Mouse (Mus musculus): ENCODE results near the gene Uspl1. TPM values are rescaled to one million over a fixed set of nuclear protein-coding genes. Genes with fewer than 3 reads are reported as not detected.

Gene Uspl1
- polyA plus RNA-seq, 1 experiment from 2014 or later, result 74.9 TPM

GRCm38 (mm10) chr5:149245965-149246470 lies 61.9 kb downstream of the Uspl1 start:
- no peak overlapping the region for H3K27ac ChIP-seq (ENCODE audit: low read depth, low read length)
- 0 out of 2 replicates have a peak overlapping the region, but pooled peaks have one; percentile 7 for H3K4me3 ChIP-seq (ENCODE audit: low read depth, low read length)
- no peaks in the 10 kb centered on the region; the same call in 1 of the 2 replicates for H3K4me1 ChIP-seq (replicated peaks; ENCODE audit: control insufficient read depth, insufficient read depth, low read length)
- DNase-seq (ENCODE audit: low spot score), result peak; percentile 57
- peak; percentile 72; the same call in 1 of the 2 replicates for ATAC-seq (replicated peaks; ENCODE audit: low FRiP score)
- no peaks in the 10 kb centered on the region for H3K9me3 ChIP-seq (ENCODE audit: control insufficient read depth, low read length)
- peak overlapping the region; percentile 29; the same call in 1 of the 2 replicates for H3K9ac ChIP-seq (ENCODE audit: low read length)
- no peaks in the 10 kb centered on the region for H3K36me3 ChIP-seq (ENCODE audit: control insufficient read depth, insufficient read depth, low read length)
- peak overlapping the region; percentile 24; the same call in 1 of the 2 replicates for H3K4me2 ChIP-seq (ENCODE audit: low read depth, low read length, severe bottlenecking)
- H3K27me3 ChIP-seq (ENCODE audit: control insufficient read depth, insufficient read depth, low read length), result no peaks in the 10 kb centered on the region
- 29% methylated on average over 16 of the region's 16 CpGs for WGBS

DNA sequence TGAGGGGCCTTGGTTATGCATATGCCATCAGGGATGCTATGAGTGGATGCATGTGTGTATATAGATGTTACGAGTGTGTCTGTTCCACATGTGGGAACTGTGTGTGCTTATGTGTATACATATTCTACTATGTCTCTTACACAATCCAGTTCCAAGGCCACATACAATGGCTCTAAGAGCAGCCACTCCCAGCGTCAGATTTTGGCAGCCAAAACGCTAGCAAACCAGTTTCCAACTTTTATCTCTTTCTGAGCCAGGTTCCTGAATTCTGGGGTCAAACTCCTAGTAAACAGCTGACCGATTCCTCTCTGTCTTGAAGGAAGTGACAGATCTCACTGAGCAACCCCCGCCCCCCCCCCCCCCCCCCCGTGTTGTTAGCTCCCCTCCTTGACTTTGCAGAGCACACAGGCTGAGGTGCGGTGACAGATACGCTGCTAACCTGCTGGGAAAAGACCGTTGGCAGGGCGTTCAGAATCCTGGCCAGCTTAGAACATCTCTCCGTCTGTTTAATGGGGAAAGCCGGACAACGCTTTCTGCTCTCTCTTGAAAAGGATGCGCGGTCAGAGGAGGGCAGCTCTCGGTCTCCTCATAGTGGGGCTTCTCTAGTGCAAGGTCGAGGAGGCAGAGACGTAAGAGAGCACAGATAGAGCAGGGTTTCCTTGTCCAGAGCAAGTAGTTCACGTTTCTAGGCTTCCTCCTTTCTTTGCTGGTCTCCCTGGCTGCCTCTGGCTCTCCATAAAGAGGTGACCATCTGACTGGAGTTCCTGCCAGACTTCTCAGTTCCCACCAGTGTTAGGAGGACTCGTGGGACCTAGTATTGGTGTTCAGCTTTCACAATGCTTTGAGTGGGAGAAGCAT lies 63.1 kb downstream of the Uspl1 start:
- Histone ChIP-seq H3K27ac (ENCODE audit: low read depth, low read length) (no peak overlapping the region), H3K9me3 (ENCODE audit: control insufficient read depth, low read length) (no peaks in the 10 kb centered on the region), H3K4me3 (ENCODE audit: low read depth, low read length) (no peak overlapping the region), H3K36me3 (ENCODE audit: control insufficient read depth, insufficient read depth, low read length) (no peaks in the 10 kb centered on the region), H3K9ac (ENCODE audit: low read length) (no peak overlapping the region), H3K4me1 (replicated peaks; ENCODE audit: control insufficient read depth, insufficient read depth, low read length) (no peaks in the 10 kb centered on the region; the same call in 1 of the 2 replicates), H3K4me2 (ENCODE audit: low read depth, low read length, severe bottlenecking) (no peak overlapping the region), H3K27me3 (ENCODE audit: control insufficient read depth, insufficient read depth, low read length) (no peaks in the 10 kb centered on the region)
- no peak for ATAC-seq (replicated peaks; ENCODE audit: low FRiP score)
- no peak for DNase-seq (ENCODE audit: low spot score)
- WGBS, result 53% methylated on average over 20 of the region's 20 CpGs

DNA sequence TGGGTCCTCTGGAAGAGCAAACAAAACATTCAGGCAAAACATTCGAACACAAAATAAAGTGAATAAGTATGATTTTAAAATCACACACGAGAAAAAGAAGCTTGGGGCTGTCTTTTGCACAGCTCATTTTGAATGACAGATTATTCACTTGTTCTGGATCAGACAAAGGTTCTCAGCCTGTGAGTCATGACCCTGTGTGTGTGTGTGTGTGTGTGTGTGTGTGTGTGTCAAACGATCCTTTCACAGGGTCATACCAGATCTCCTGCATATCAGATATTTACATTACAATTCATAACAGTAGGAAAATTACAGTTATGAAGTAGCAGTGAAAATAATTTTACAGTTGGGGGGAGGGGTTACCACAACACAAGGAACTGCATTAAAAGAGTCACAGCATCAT lies 68.2 kb downstream of the Uspl1 start:
- no peaks in the 10 kb centered on the region for H3K27me3 ChIP-seq (ENCODE audit: control insufficient read depth, insufficient read depth, low read length)
- H3K27ac ChIP-seq (ENCODE audit: low read depth, low read length), result no peak overlapping the region
- 84% methylated on average over 3 of the region's 3 CpGs for WGBS
- H3K4me2 ChIP-seq (ENCODE audit: low read depth, low read length, severe bottlenecking), result no peak overlapping the region
- DNase-seq (ENCODE audit: low spot score) (no peak), ATAC-seq (replicated peaks; ENCODE audit: low FRiP score) (no peak)
- no peaks in the 10 kb centered on the region for H3K4me1 ChIP-seq (replicated peaks; ENCODE audit: control insufficient read depth, insufficient read depth, low read length)
- H3K4me3 ChIP-seq (ENCODE audit: low read depth, low read length), result no peak overlapping the region
- no peak overlapping the region for H3K9ac ChIP-seq (ENCODE audit: low read length)
- no peaks in the 10 kb centered on the region for H3K36me3 ChIP-seq (ENCODE audit: control insufficient read depth, insufficient read depth, low read length)
- no peaks in the 10 kb centered on the region for H3K9me3 ChIP-seq (ENCODE audit: control insufficient read depth, low read length)

- Histone ChIP-seq H3K36me3 (ENCODE audit: control insufficient read depth, insufficient read depth, low read length) (no peaks in the 10 kb centered on the region), H3K4me3 (ENCODE audit: low read depth, low read length) (no peak overlapping the region), H3K9ac (ENCODE audit: low read length) (no peak overlapping the region), H3K4me2 (ENCODE audit: low read depth, low read length, severe bottlenecking) (no peak overlapping the region), H3K27ac (ENCODE audit: low read depth, low read length) (no peak overlapping the region), H3K27me3 (ENCODE audit: control insufficient read depth, insufficient read depth, low read length) (no peaks in the 10 kb centered on the region), H3K4me1 (replicated peaks; ENCODE audit: control insufficient read depth, insufficient read depth, low read length) (no peaks in the 10 kb centered on the region), H3K9me3 (ENCODE audit: control insufficient read depth, low read length) (no peaks in the 10 kb centered on the region)
- DNase-seq (ENCODE audit: low spot score) (no peak), ATAC-seq (replicated peaks; ENCODE audit: low FRiP score) (no peak)
- WGBS, result 71% methylated on average over 2 of the region's 2 CpGs
These were observed 69.3 kb downstream of the Uspl1 start for GRCm38 (mm10) chr5:149253491-149253890.

DNA sequence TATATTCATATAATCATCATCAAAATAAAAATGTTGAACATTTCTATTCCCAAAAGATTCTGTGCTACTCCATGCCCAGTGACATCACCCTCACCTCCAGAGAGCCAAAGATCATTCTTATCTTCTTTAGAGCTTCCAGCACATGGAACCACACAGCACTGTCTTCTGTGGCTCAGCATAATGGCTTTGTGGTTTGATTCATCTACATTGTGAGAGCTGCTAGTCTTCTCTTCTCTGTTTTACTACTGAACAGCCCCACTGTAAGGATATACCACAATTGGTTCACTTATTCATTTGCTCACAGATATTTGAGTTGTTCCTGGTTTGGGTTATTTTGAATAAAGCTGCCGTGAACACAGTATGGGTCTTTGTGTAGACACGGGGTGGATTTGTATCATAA lies 71.4 kb downstream of the Uspl1 start:
- H3K27me3 ChIP-seq (ENCODE audit: control insufficient read depth, insufficient read depth, low read length), result no peaks in the 10 kb centered on the region
- no peak overlapping the region for H3K4me3 ChIP-seq (ENCODE audit: low read depth, low read length)
- no peaks in the 10 kb centered on the region for H3K9me3 ChIP-seq (ENCODE audit: control insufficient read depth, low read length)
- H3K27ac ChIP-seq (ENCODE audit: low read depth, low read length), result no peak overlapping the region
- H3K36me3 ChIP-seq (ENCODE audit: control insufficient read depth, insufficient read depth, low read length), result no peaks in the 10 kb centered on the region
- ATAC-seq (replicated peaks; ENCODE audit: low FRiP score) (no peak), DNase-seq (ENCODE audit: low spot score) (no peak)
- no peak overlapping the region for H3K4me2 ChIP-seq (ENCODE audit: low read depth, low read length, severe bottlenecking)
- H3K4me1 ChIP-seq (replicated peaks; ENCODE audit: control insufficient read depth, insufficient read depth, low read length), result no peaks in the 10 kb centered on the region
- H3K9ac ChIP-seq (ENCODE audit: low read length), result no peak overlapping the region
- WGBS, result 90% methylated on average over 2 of the region's 2 CpGs

DNA sequence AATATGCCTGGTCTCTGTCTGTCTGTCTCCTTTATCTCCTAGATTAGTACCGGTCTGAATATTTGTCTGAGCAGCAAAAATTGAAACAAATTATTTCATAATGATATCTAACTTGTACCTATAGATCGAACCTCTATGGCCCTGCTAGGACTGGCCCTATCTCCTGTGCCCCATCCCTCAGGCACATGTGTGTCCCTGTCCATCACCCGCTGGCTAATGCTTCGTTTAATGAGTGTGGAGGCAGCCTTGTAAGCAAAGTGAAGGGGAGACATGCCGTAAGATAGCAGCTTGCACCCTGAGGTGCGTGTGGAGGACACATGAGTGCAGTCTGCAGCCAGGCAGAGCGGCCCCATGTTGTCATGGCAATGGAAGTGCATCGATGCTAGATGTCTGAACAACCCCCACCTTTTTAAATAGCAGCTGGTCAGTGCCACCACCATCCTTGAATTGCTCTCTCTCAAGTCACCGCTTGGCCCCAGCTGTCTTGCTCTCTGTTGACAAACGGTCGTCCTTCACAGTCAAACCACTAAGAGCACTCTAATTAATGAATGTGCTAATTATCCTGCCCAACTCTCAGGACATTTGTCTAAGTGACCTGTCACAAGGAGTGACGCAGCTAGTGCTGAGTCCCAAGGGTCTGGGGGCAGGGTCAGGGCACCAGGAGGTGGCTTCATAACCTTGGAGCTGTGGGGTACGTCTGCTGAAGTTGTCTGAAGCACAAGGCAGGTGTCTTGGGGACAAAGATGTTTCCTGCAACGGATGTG lies 73.5 kb downstream of the Uspl1 start:
- H3K4me1 ChIP-seq (replicated peaks; ENCODE audit: control insufficient read depth, insufficient read depth, low read length), result no peaks in the 10 kb centered on the region
- WGBS, result 67% methylated on average over 14 of the region's 14 CpGs
- H3K9ac ChIP-seq (ENCODE audit: low read length), result no peak overlapping the region
- no peaks in the 10 kb centered on the region for H3K36me3 ChIP-seq (ENCODE audit: control insufficient read depth, insufficient read depth, low read length)
- H3K4me2 ChIP-seq (ENCODE audit: low read depth, low read length, severe bottlenecking), result no peak overlapping the region
- ATAC-seq (replicated peaks; ENCODE audit: low FRiP score) (peak; percentile 63), DNase-seq (ENCODE audit: low spot score) (peak; percentile 56)
- no peak overlapping the region for H3K27ac ChIP-seq (ENCODE audit: low read depth, low read length)
- no peaks in the 10 kb centered on the region for H3K9me3 ChIP-seq (ENCODE audit: control insufficient read depth, low read length)
- H3K4me3 ChIP-seq (ENCODE audit: low read depth, low read length), result no peak overlapping the region
- H3K27me3 ChIP-seq (ENCODE audit: control insufficient read depth, insufficient read depth, low read length), result no peaks in the 10 kb centered on the region

DNA sequence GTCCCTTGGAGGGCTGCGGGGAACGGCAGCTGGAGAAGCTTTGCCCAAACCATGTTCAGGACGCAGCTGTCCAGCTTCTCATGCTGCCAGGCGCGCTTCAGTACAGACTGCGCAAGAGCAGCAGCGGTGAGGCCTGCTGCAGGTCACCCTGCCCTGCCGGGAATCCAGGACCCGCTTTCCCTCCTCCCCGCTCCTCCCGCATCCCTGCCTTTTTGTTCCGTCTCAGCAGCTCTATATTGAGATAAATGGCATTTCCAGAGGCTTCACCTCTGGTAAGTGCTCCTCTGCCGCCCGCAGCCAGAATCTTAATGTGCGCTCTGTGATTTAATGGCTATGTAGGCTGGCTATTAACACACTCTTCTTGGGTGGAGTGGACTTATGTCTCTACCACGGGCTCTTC lies 74.9 kb downstream of the Uspl1 start:
- H3K9me3 ChIP-seq (ENCODE audit: control insufficient read depth, low read length), result no peaks in the 10 kb centered on the region
- no peak overlapping the region; the same call in 1 of the 2 replicates for H3K9ac ChIP-seq (ENCODE audit: low read length)
- H3K4me3 ChIP-seq (ENCODE audit: low read depth, low read length), result no peak overlapping the region

GRCm38 (mm10) chr5:149261449-149261848 lies 77.3 kb downstream of the Uspl1 start:
- DNase-seq (ENCODE audit: low spot score) (no peak), ATAC-seq (replicated peaks; ENCODE audit: low FRiP score) (no peak)
- no peak overlapping the region for H3K27ac ChIP-seq (ENCODE audit: low read depth, low read length)
- H3K4me2 ChIP-seq (ENCODE audit: low read depth, low read length, severe bottlenecking), result no peak overlapping the region
- H3K9ac ChIP-seq (ENCODE audit: low read length), result no peak overlapping the region
- WGBS, result 74% methylated on average over 7 of the region's 7 CpGs
- no peaks in the 10 kb centered on the region for H3K36me3 ChIP-seq (ENCODE audit: control insufficient read depth, insufficient read depth, low read length)
- H3K4me1 ChIP-seq (replicated peaks; ENCODE audit: control insufficient read depth, insufficient read depth, low read length), result no peaks in the 10 kb centered on the region
- no peak overlapping the region for H3K4me3 ChIP-seq (ENCODE audit: low read depth, low read length)
- no peaks in the 10 kb centered on the region for H3K9me3 ChIP-seq (ENCODE audit: control insufficient read depth, low read length)
- no peaks in the 10 kb centered on the region for H3K27me3 ChIP-seq (ENCODE audit: control insufficient read depth, insufficient read depth, low read length)

More for the DNA sequence above, 74.9 kb downstream of the Uspl1 start:
- Histone ChIP-seq H3K27ac (ENCODE audit: low read depth, low read length) (no peak overlapping the region), H3K36me3 (ENCODE audit: control insufficient read depth, insufficient read depth, low read length) (no peaks in the 10 kb centered on the region), H3K4me1 (replicated peaks; ENCODE audit: control insufficient read depth, insufficient read depth, low read length) (no peaks in the 10 kb centered on the region), H3K4me2 (ENCODE audit: low read depth, low read length, severe bottlenecking) (0 out of 2 replicates have a peak overlapping the region, but pooled peaks have one; percentile 15), H3K27me3 (ENCODE audit: control insufficient read depth, insufficient read depth, low read length) (no peaks in the 10 kb centered on the region)
- WGBS, result 48% methylated on average over 16 of the region's 16 CpGs
- ATAC-seq (replicated peaks; ENCODE audit: low FRiP score), result no peak
- no peak for DNase-seq (ENCODE audit: low spot score)

Data from forebrain, embryonic 11.5 days (tissue).